Mouse (Mus musculus): ENCODE measurements around the gene Fam189b.

GRCm38 (mm10) chr3:89144821-89145220, 38.1 kb upstream of the Fam189b start:
- TF ChIP-seq CHD2 (IDR thresholded peaks at IDR 0.05; ENCODE audit: low read depth, low read length), result no peak
- no peak for TF ChIP-seq HCFC1 (IDR thresholded peaks at IDR 0.05; ENCODE audit: borderline replicate concordance, insufficient read depth, low read length)
- TF ChIP-seq ZC3H11A (IDR thresholded peaks at IDR 0.05; ENCODE audit: borderline replicate concordance, low read depth, low read length), result no peak
- no peak for TF ChIP-seq MAFK (IDR thresholded peaks at IDR 0.05; ENCODE audit: insufficient read depth, low read depth, low read length)
- TF ChIP-seq ZNF384 (IDR thresholded peaks at IDR 0.05; ENCODE audit: low read depth, low read length), result no peak

All from ES-E14 (cell line).